Mouse (Mus musculus): ENCODE data around the gene Glis1.

Gene Glis1

GRCm38 (mm10) chr4:107434356-107435237 is at the start of gene Glis1:
Gene Glis1 (plus strand): TSS chr4:107434591.
- peak; percentile 11 for DNase-seq (ENCODE audit: low read depth)

DNA sequence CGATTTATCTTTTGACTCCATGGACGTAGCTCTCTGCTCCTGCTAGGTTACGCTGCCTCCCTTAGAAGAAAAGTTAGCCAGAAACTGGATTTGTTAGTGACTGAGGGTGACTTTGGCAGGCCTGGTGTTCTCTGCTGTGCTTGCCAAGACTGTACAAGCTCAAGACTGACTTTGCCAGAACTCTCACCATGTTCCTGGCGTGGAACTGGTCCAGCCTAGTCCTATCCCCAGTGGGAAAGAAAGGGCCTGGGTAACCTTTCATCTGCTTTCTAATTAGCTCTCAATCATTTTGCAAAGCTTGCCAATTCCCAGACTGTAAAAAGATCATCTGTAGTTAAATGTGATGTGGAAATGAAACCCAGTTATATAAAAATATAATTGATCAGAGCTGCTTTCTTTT is 47.4 kb upstream of the Glis1 start:
- no peak for DNase-seq (ENCODE audit: low read depth)

DNA sequence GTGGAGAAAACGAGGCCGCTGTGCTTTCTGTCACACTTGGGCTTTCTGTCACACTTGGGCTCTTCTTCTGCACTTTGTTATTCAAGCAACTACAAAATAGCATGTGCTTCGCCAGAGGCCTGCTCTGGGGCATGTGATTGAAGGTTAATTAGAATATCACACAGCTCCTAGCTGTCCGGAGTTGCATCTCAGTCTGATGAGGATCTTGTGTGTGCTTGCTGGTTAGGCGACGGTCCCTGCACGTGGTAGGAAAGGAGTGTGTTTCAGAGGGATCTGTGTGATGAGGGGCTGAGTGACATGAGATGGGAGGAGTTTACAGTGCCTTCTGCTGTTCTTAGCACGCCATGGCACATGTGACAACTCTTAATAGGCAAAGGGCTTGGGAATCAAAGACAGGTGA is 46.9 kb upstream of the Glis1 start:
- no peak for DNase-seq (ENCODE audit: low read depth)

DNA sequence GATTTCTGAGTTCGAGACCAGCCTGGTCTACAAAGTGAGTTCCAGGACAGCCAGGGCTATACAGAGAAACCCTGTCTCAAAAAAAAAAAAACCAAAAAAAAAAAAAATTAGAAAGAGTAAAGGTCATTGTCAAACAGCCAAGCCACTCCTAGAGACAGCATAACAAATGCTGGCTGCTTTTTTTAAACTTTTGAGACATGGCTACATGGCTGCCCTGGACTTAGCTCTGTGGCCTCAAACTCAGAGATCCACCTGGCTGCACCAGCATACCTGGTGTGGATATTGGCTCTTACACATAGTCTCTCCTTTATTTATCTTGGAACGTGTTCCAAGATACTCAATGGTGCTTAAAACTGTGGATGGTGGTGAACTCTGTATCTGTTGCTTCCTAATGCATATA is 46.1 kb upstream of the Glis1 start:
- no peak for DNase-seq (ENCODE audit: low read depth)

GRCm38 (mm10) chr4:107389345-107389744 is 45.0 kb upstream of the Glis1 start:
- DNase-seq (ENCODE audit: low read depth) = no peak

DNA sequence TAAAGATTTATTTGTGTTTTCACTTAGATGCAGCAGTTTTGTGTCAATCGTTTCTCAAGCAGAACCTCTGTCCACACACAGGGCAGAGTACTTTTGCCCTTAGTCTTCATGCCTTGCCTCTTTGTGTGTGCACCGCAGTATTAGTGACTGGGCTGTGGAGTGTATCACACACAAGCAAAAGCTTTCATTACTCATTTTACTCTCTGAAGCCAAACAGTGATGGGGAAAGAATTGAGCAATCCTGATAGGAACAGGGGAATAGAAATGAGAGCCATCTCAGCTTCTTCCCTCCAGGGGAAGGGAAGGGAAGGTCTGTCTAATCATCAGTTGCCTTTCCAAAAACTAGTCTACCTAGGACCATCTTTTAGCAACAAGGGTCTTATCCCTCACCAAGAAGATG is 40.6 kb upstream of the Glis1 start:
- no peak for DNase-seq (ENCODE audit: low read depth)

GRCm38 (mm10) chr4:107420202-107420601 is 14.2 kb upstream of the Glis1 start:
- no peak for DNase-seq (ENCODE audit: low read depth)

- no peak for DNase-seq (ENCODE audit: low read depth)
Measured at GRCm38 (mm10) chr4:107421711-107422110, 12.7 kb upstream of the Glis1 start.

DNA sequence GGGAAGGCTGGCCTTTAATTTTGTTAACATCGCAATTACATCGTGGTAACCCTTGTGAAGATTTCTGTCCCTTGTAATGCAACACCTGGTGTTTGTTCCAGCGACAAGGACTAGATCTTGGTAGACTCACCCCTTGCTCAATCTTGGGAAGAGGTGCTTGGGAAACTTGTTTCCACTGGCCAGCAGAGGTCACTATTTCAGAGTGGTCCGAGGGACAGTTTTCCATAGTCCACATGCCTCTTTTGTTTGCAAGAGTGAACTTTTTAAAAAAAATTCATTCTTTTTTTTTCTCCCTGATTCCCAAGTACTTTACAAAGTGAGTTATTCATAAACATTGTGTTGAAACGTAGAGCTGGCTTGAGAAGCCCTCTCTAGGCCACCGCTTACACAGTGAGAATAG is 12.2 kb upstream of the Glis1 start:
- no peak for DNase-seq (ENCODE audit: low read depth)

GRCm38 (mm10) chr4:107425616-107426015 is 8.8 kb upstream of the Glis1 start:
- no peak for DNase-seq (ENCODE audit: low read depth)

GRCm38 (mm10) chr4:107426631-107427030 is 7.8 kb upstream of the Glis1 start:
- DNase-seq (ENCODE audit: low read depth) = no peak

GRCm38 (mm10) chr4:107432717-107433116 is 1.7 kb upstream of the Glis1 start:
- DNase-seq (ENCODE audit: low read depth) = no peak

DNA sequence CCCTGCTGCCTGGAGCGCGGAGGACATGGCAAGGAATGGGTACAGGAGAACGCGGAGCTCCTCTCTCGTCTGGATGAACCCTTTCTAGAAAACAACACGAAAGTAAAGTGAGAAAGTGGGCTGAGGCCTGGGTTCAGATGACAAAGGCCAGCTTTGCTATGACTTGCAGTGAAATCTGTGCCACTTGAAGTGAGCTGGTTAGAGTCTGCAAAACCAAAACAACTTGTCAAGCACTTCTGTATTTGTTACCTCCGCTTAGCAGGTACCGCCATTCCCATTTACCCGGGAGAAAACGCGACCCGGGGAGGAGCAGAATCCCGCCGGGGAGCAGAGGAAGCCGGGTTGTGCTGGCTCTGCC is 414 bp upstream of the Glis1 start:
- DNase-seq (ENCODE audit: low read depth) = peak; percentile 6

DNA sequence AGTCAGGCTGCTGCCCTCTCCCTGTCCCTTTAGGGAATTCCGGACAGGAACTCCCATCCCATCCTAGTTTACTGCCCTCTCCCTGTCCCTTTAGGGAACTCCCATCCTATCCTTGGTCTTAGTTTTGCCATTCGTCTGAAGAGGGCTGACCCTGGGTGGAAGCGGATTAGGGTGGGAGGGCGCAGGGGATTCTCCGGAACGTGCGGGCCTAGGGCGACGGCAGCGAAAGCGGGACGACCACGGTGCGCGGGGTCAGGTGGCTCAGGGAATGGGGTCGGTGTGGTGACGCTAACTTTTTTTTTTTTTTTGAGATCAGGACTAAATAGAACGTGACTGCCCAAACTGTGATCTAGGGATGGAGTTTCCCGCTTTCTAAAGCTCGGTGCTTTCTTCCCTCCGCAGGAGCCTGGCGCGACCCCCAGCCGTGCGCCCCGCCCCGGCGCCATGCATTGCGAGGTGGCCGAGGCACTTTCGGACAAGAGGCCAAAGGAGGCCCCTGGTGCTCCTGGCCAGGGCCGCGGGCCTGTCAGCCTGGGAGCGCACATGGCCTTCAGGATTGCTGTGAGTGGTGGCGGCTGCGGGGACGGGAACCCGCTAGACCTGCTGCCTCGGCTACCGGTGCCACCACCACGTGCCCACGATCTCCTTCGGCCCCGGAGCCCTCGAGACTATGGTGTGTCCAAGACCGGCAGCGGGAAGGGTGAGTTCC is 1.0 kb downstream of the Glis1 start:
- no peak for DNase-seq (ENCODE audit: low read depth)

- DNase-seq (ENCODE audit: low read depth) = no peak
Measured at GRCm38 (mm10) chr4:107436476-107436875, 2.1 kb downstream of the Glis1 start.

DNA sequence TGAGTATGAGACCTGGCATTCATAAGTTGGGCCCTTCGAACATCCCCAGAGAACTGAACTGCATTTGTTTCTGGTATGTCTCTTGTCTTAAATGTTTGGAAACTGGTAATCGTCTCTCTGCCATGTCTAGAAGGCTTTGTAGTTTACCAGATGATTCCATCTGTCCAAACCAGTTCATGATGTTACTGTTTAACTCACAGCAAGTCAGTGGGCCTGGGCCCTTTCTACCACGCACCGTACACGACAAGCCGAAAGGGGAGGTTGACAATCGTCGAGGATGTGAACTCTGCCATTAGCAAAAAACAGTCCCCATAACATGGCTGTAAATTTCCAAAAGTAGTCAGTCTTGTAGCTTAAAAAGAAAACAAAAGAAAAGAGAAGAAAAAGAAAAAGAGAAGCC is 4.3 kb downstream of the Glis1 start:
- no peak for DNase-seq (ENCODE audit: low read depth)

- no peak for DNase-seq (ENCODE audit: low read depth)
Measured at GRCm38 (mm10) chr4:107440306-107440705, 5.9 kb downstream of the Glis1 start.

- DNase-seq (ENCODE audit: low read depth) = no peak
Measured at GRCm38 (mm10) chr4:107442288-107442687, 7.9 kb downstream of the Glis1 start.

GRCm38 (mm10) chr4:107442891-107443483 is 8.6 kb downstream of the Glis1 start:
- DNase-seq (ENCODE audit: low read depth) = no peak

GRCm38 (mm10) chr4:107443621-107444020 is 9.2 kb downstream of the Glis1 start:
- no peak for DNase-seq (ENCODE audit: low read depth)

DNA sequence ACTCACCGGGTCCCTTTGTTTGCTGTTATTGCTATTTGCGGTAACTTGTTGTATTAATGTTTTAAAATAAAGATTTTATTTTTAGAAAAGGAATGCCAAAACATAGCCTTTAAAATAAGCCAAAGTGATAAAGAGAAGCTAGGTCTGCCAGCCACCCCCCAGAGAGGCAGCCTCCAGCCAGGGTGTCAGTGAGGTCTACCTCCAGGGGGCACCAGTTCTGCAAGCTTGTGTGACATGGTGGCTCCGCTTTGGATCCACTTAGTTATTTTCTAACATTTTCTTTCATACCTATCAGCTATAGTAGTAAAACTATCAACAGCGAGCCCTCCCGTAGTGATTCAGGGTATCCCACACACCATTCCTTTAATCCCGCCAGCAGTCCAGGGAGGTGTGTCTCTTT is 14.1 kb downstream of the Glis1 start:
- DNase-seq (ENCODE audit: low read depth) = no peak

- no peak for DNase-seq (ENCODE audit: low read depth)
Measured at GRCm38 (mm10) chr4:107449519-107449918, 15.1 kb downstream of the Glis1 start.

Data from induced T-regulatory cell, adult 2 months (primary cell).